Comparison of ENCODE assay signal across 16 mouse cellular contexts in genomic region chr6:94761341-94761740, GRCm38 (mm10).
DNase-seq lines count a peak whose midpoint lies in the region; ATAC-seq and TF ChIP-seq lines count a peak whose summit lies in the region.
"Had no signal": no experiment of that assay in that cellular context is flagged by ENCODE, and none has a peak within 500 bp of the region (broad histone marks: within the 10 kb centered on the region; RNA-seq: fewer than 3 reads in every experiment).

No protein-coding gene starts in this region.

- no peak for DNase-seq in gastrocnemius, adult 2 months
- no peak for DNase-seq in gastrocnemius, postnatal 14 days
- DNase-seq in lung, postnatal 10 days: no peak
- no peak for DNase-seq in urinary bladder, postnatal 14 days (ENCODE audit: low spot score)
- no peak for DNase-seq in cerebellum, adult 9-10 months
- DNase-seq: adrenal gland, postnatal 10 days; cerebellum, adult 11 months; forebrain, postnatal 0 days; heart, postnatal 10 days; layer of hippocampus, postnatal 36 days; lung, postnatal 14 days had no signal

- no peak overlapping the region for H3K4me2 ChIP-seq in embryonic facial prominence, embryonic 12.5 days (replicated peaks)
- H3K4me2 ChIP-seq in intestine, embryonic 16.5 days (ENCODE audit: low read depth, low read length): no peak overlapping the region
- H3K4me2 ChIP-seq in myocyte (ENCODE audit: low read depth): peak overlapping the region; percentile 19
- H3K4me2 ChIP-seq: kidney, embryonic 15.5 days; midbrain, embryonic 12.5 days had no signal

- peak overlapping the region; percentile 13; the same call in 1 of the 2 replicates for H3K27ac ChIP-seq in gastrocnemius, adult 2 months
- peak overlapping the region; percentile 77 for H3K27ac ChIP-seq in embryonic facial prominence, embryonic 12.5 days
- peak overlapping the region; percentile 68 for H3K27ac ChIP-seq in intestine, embryonic 16.5 days (ENCODE audit: low read length)
- H3K27ac ChIP-seq: kidney, embryonic 15.5 days; midbrain, embryonic 12.5 days had no signal

- H3K27me3 ChIP-seq in embryonic facial prominence, embryonic 12.5 days: no peaks in the 10 kb centered on the region
- no peaks in the 10 kb centered on the region for H3K27me3 ChIP-seq in intestine, embryonic 16.5 days (replicated peaks; ENCODE audit: control insufficient read depth, insufficient read depth, low read length)
- H3K27me3 ChIP-seq in myocyte (ENCODE audit: control insufficient read depth, insufficient read depth, insufficient read length): peaks cover 17% of the 10 kb centered on the region
- H3K27me3 ChIP-seq: kidney, embryonic 15.5 days had no signal

- TF ChIP-seq CTCF in gastrocnemius, adult 2 months (IDR thresholded peaks at IDR 0.05): no peak

- intact Hi-C loops in gastrocnemius, adult 2 months (cut with DNase I): no loop called here
- intact Hi-C loops in gastrocnemius, postnatal 14 days (cut with DNase I; ENCODE audit: low total_unique reads): no loop called here

- no peaks in the 10 kb centered on the region for H3K9me3 ChIP-seq in embryonic facial prominence, embryonic 12.5 days
- H3K9me3 ChIP-seq in intestine, embryonic 16.5 days (ENCODE audit: control insufficient read depth, low read length): no peaks in the 10 kb centered on the region
- H3K9me3 ChIP-seq: kidney, embryonic 15.5 days; midbrain, embryonic 12.5 days had no signal

- no peak overlapping the region for H3K4me3 ChIP-seq in gastrocnemius, adult 2 months
- no peak overlapping the region for H3K4me3 ChIP-seq in embryonic facial prominence, embryonic 12.5 days
- no peak overlapping the region for H3K4me3 ChIP-seq in intestine, embryonic 16.5 days (ENCODE audit: low read length)
- H3K4me3 ChIP-seq in myocyte: no peak overlapping the region
- H3K4me3 ChIP-seq: kidney, embryonic 15.5 days; midbrain, embryonic 12.5 days had no signal

- H3K79me2 ChIP-seq in myocyte (ENCODE audit: control insufficient read depth, insufficient read depth): no peaks in the 10 kb centered on the region

- no peak overlapping the region for H3ac ChIP-seq in myocyte (ENCODE audit: control insufficient read depth, insufficient read length)

- WGBS in embryonic facial prominence, embryonic 12.5 days: 23% methylated on average over 6 of the region's 6 CpGs
- 49% methylated on average over 6 of the region's 6 CpGs for WGBS in intestine, embryonic 16.5 days

- no peaks in the 10 kb centered on the region for H3K36me3 ChIP-seq in embryonic facial prominence, embryonic 12.5 days
- no peaks in the 10 kb centered on the region for H3K36me3 ChIP-seq in intestine, embryonic 16.5 days (ENCODE audit: control insufficient read depth, insufficient read depth, low read length)
- H3K36me3 ChIP-seq in myocyte (ENCODE audit: control insufficient read depth, insufficient read depth): no peaks in the 10 kb centered on the region
- H3K36me3 ChIP-seq: kidney, embryonic 15.5 days; midbrain, embryonic 12.5 days had no signal

- ATAC-seq in embryonic facial prominence, embryonic 12.5 days (ENCODE audit: insufficient number of reproducible peaks, insufficient read depth, low FRiP score, low TSS enrichment): no peak
- ATAC-seq in intestine, embryonic 16.5 days: no peak
- ATAC-seq: forebrain, postnatal 0 days had no signal

- H3K9ac ChIP-seq in embryonic facial prominence, embryonic 12.5 days: no peak overlapping the region
- H3K9ac ChIP-seq in intestine, embryonic 16.5 days (ENCODE audit: low read depth, low read length): no peak overlapping the region
- H3K9ac ChIP-seq: forebrain, postnatal 0 days; kidney, embryonic 15.5 days; midbrain, embryonic 12.5 days had no signal

- TF ChIP-seq POLR2A in myocyte (IDR thresholded peaks at IDR 0.05; ENCODE audit: insufficient read length, low read depth): no peak

- peaks cover 21% of the 10 kb centered on the region for H3K4me1 ChIP-seq in embryonic facial prominence, embryonic 12.5 days
- H3K4me1 ChIP-seq in intestine, embryonic 16.5 days (ENCODE audit: control insufficient read depth, insufficient read depth, low read length): no peaks in the 10 kb centered on the region
- H3K4me1 ChIP-seq: kidney, embryonic 15.5 days had no signal

TF ChIP-seq in myocyte, 11 proteins besides CTCF, POLR2A, EP300 and RAD21:
- TF ChIP-seq MYOG (IDR thresholded peaks at IDR 0.05; ENCODE audit: control insufficient read depth in 1 of 3, insufficient read depth in 1 of 3, insufficient read length in 2 of 3, low read depth in 2 of 3) (no peak), TCF3 (IDR thresholded peaks at IDR 0.05; ENCODE audit: insufficient read length, low read depth) (no peak), REST (IDR thresholded peaks at IDR 0.05; ENCODE audit: insufficient read depth, insufficient read length) (no peak), E2F4 (IDR thresholded peaks at IDR 0.05; ENCODE audit: insufficient read depth) (no peak), USF1 (IDR thresholded peaks at IDR 0.05; ENCODE audit: low read depth) (no peak), MAX (IDR thresholded peaks at IDR 0.05; ENCODE audit: low read depth) (no peak), POLR2AphosphoS2 (IDR thresholded peaks at IDR 0.05; ENCODE audit: insufficient read length, low read depth) (no peak), MYOD1 (IDR thresholded peaks at IDR 0.05; ENCODE audit: control insufficient read depth in 1 of 3, insufficient read length in 2 of 3, low read depth in 2 of 3) (no peak), SRF (IDR thresholded peaks at IDR 0.05; ENCODE audit: control insufficient read depth, insufficient read length, low read depth) (no peak), CEBPB (IDR thresholded peaks at IDR 0.05; ENCODE audit: insufficient read depth, poor library complexity, severe bottlenecking) (no peak), TCF12 (IDR thresholded peaks at IDR 0.05; ENCODE audit: insufficient read depth, poor library complexity, severe bottlenecking) (no peak)

Comparison
In these comparisons a context has a peak if more than half of its experiments do, and no peak if none do; other contexts are left out.
1. H3K27ac ChIP-seq: peak in every context shown above with its lines; median percentile 77 in embryonic facial prominence, embryonic 12.5 days; 68 in intestine, embryonic 16.5 days; 13 in gastrocnemius, adult 2 months.